Mouse (Mus musculus): ENCODE results near the gene Cpne4.

Cpne4 gene

DNA sequence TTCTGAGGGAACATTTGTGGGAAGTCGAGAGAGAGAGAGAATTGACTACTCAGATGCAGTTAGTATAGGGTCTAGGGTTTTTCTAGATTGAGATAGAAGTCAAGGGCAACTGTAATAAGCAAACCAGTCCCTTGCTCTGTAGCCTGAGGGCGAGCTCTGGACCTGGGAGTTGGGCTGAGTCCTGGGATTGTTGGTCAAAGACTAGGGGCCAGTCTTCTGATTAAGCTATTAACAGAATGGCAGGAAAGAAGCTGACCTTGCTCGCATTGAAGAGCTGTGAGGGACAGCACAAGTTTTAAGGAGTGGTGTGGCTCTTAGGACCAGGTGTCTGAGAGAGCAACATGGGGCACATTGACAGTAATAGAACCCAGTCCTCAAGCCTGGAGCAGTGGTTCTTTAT is 140.0 kb downstream of the Cpne4 start:
- no peak for DNase-seq (ENCODE audit: low spot score)

DNA sequence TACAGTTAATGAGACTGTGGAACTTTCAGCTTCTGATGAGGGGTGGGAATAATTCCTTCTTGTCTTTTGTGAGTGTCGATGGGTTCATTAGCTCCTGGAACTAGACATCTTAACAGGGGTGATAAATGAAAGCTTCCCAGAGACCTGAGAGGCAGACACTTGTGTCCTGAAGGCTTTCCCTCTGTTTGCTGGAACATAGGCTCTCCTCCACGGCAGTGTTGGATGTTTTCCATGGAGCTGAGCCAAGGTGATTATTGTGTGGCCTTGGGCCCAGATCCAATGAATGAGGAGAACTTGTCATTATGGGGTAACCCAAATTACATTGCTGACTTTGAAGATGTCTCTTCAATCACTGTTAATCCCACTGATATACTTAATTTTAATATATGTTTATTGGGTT is 146.1 kb downstream of the Cpne4 start:
- DNase-seq (ENCODE audit: low spot score) = no peak

DNA sequence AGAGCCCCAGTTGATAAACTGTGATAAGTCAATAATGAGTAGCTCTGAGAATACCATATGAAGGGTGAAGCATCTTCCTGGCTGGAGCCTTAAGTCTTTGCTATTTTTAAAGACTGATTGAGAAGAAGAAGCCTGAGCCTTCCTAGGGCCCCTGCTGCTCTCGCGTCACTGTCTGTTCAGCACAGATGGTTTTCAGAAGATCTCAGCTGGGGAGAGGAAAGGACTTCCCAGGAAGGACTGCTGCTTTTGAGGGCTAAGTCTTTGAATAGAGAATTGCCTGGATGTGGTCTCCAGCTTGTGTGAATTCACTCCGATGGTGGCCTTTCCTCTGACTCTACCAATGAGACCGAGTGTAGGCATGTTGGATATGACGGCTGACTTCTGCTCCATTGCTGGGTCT is 163.7 kb downstream of the Cpne4 start:
- no peak for DNase-seq (ENCODE audit: low spot score)

DNA sequence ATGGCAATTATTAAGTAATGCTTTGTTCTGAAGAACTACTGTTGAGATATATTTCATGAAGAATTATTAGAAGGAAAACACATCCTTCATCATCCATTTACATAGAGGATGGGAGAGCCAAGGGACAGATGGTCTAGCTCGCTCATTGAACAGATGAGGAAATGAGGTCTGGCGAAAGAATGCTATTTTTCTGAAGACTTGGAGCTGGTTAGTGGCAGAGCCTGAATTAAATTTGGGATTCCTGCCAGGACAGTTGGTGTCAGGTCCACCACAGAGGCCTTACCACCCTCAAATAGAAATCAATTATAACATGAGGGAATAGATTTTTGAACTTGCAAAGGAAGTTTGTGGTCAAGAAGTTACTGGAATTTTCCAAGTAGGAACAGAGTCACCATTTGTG is 178.2 kb downstream of the Cpne4 start:
- no peak for DNase-seq (ENCODE audit: low spot score)

DNA sequence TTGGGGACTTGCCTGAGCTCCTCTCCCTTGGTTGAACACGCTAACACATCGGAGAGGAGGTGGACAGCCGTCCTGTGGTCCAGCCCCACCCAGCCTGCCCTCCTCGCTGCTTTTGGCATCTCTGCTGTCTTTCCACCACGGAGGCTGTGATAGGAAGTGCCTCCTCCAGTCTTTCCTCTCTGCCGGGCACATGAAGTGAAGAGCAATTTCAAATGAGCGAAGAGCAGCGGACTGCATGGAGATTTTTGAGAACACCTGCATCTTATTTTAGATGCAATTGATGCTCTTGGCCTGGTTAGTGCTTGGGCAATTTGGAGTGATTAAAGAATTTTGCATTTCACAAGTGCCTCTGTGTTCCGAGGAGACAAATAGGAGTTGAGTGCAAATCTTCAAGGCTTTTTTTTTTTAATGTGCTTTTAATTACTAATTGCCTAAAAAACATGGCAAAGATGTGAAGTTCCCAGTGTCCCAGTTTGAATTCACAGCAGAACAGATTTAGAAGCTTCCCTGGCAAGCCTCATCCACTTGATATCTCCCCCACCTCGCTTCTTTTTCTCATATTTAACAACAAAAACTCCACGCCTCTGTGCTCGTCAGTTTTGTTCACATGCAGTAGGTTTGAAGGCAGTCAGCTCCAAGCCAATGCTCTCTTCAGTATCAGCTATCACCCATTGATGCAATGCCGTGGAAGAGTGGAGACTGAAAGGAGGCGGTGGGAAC is 195.7 kb downstream of the Cpne4 start:
- no peak for DNase-seq (ENCODE audit: low spot score)

DNA sequence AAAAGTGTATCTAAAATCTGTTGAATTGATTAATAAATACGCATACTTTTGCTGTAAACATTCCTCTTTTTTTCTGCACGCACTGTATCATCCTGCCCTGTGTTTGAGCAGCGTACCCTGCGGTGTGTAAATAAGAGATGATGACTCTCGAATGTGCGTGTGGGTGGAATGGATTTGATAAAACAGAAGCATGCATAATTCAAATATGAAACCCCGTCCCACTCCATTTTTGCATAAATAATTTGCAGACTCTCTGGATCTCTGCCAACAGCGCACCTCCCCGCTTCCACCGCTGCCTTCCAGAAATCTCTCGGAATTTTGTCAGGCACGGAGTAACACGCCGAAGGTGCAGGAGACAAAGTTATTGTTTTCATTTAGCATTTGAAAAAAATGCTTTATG is 208.4 kb downstream of the Cpne4 start:
- no peak for DNase-seq (ENCODE audit: low spot score)

DNA sequence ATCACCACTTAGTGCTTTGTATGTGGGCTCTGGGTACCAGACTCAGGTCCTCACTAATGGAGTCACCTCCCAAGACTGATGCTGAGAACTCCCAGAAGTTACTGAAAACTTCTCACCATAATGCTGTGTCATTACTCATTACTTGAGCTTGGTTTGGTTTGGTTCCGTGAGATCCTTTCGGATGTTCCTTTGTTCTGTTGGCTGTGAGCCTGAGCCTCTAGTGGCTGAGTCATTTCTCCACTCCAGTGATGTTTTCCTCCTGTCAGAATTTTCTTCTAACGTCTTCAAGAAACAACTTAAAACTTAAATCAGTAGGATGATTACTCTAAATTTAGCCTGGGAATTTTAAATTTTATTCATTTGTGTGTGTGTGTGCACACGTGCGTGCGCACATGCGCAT is 212.9 kb downstream of the Cpne4 start:
- DNase-seq (ENCODE audit: low spot score) = no peak

DNA sequence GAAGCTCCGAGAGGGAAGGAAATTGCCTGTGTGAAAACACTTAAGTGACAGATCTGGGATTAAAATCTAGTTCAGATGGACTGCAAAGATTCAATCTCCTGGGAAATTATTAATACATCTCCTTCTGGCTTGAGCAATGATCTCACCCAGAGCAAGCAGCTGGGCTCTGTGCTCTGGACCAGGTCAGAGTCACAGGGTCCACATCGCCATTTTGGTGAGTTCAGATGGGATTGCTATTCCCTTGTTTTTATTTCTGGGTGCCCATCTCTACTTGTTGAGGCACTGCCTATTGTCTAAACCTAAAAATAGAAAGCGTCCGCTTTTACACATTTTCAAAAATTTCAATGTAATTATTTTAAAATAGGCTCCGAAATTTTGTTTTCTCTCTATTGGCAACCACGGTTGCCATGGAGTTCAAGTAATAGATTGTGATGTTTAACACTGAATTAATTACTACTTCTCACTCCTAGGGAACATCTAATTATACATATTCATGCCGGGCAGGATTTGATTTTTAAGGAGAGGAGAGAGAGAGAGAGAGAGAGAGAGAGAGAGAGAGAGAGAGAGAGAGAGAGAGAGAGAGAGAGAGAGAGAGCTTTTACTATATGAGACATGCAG is 229.2 kb downstream of the Cpne4 start:
- no peak for DNase-seq (ENCODE audit: low spot score)

DNA sequence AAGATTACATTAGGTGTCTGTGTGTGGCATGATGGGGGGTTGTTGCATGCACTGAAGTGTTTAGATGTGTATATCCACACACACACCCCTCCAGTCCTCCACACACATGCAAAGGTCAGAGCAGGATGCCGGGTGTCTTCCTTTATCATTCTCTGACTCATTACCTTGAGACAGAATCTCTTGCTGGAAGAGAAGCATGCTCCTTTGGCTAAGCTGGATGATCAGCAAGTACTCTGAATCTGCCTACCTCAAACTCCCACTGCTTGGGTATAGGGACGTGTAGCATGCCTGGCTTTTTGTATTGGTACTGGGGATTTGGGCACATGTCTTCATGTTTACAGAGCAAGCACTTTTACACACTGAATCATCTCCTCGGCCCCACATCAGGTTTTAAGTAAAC is 230.0 kb downstream of the Cpne4 start:
- DNase-seq (ENCODE audit: low spot score) = no peak

DNA sequence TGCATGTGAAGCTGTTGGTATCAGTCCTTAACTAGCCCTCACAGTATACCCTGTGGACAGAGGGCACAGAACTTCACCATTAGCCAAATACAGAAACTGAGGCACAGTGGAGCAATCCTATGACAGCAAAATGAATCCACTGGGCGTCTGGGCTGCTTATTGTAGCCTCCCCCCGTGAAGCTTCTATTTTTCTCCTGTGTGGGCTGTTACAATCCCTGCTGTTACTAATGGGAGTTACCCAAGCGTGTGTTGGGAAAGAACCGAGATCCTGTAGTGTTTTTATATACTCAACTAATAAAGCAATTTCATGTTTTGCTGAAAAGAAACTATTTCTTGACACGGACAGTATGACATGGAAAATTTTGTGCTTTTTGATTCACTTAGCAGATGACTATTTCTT is 230.7 kb downstream of the Cpne4 start:
- DNase-seq (ENCODE audit: low spot score) = no peak

DNA sequence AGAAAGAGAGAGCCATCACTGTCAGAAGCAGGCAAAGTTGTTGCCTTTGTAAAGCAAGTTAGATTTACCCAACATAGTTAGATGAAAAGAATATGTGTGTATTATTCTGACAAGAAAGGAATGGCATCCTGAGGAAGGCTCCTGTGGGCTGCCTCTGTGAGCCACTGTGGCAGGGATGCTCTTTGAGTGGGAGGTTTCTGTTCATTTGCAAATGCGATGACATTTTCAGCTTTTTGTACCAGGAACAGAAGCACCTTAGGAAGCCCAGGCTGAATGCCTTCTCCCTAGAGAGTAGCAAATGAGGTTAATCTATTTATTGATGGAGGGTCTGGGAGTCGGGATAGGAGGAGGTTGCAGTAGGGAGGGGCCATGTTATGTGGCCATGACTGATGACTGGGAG is 249.5 kb downstream of the Cpne4 start:
- no peak for DNase-seq (ENCODE audit: low spot score)

DNA sequence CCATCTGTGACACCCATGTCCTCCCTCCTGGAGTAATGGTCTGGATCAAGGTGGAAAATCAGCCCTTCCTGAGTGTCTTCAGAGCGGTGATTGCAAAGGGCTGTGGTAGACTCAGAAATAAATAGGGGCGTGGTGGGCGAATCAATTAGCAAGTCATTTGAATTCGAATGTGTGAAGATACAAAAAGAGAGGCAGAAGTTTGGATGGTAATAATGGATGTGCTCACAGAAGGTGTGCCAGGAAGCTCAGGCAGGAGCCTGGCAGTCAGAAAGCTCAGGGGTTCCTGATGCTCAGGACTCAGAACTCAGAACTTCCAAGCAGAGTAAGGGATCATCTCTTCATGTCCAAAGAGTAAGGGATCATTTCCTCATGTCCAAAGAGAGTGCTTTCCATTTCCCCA is 257.7 kb downstream of the Cpne4 start:
- no peak for DNase-seq (ENCODE audit: low spot score)

DNA sequence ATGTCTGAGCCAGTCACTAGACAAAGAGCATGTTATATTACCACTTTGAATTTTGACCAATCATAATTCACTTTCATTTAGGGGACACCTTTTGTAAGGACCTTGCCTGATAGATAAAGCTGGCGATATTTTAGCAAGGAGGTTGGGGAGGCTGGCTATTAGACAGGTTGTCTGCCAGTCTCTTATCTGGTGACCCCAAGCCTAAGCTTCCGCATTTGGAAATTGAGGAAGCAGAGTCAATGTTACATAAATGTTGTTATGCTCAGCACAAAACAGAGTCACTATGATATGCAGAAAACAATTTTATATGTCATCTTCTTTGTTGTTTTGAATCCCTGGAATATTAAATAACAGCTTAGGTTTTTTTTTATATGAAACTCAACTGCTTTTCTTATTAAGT is 267.6 kb downstream of the Cpne4 start:
- no peak for DNase-seq (ENCODE audit: low spot score)

DNA sequence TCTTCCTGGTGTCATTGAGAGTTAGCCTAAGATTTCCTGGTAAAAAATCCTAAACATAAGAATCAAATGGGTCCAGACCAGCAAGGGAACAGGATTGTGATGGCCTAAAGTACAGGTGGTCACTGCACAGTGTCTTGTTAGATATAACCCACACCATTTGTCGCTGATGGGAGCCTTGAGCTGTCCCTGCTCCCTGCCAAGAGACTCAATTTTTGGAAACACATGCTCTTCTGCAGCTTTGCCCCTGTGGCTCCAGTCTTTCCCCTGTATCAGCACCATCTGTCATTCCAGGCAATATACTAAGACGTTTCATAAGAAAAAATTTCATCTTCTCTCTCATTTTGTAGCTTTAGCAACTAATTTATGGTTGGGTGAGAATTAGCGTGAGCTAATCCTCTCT is 281.6 kb downstream of the Cpne4 start:
- no peak for DNase-seq (ENCODE audit: low spot score)

DNA sequence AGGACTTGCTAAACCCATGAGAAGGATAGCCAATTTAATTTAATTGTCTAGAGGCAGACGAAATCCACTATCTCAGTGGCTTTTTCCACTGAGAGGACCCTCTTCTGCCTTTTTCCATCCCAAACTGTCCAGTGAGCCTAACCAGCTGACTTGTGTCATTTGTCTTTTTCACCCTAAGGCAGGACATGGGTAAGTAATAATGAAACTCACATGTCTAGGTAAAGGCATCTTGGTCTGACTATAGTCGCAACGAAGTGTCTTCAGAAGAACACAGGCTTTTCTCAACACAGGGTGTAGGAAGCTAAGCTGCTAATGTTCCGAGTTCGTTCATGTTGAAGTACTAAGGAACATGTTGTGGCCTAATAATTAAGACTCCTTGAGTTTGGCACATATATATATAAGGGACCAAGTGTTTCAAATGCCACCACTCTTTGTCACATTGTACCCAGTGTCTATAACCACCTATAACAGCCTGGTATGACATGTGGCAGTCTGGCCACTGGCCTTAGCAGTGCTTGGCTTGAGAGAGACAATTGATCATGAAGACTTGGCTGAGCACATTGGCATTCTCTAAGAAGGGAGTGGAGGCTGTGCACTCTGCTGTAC is 286.0 kb downstream of the Cpne4 start:
- DNase-seq (ENCODE audit: low spot score) = no peak

DNA sequence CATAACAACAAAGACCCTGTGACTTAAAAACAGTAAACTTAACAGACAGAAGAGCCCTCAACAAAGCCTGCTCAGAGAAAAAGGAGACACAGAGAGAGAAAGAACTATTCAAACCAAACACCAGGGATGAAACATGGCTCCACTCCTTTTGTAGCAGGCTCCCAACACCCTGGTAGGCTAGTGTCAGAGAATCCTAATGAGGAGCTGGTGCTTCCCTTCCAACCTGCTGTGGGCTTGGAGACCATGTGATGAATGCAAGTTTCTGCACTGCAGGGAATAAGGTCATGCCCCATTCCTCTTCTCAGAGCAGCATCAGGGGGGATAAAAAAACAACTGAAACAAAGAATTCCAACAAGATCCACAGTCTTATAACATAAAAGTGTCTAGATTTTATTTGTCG is 290.8 kb downstream of the Cpne4 start:
- no peak for DNase-seq (ENCODE audit: low spot score)

DNA sequence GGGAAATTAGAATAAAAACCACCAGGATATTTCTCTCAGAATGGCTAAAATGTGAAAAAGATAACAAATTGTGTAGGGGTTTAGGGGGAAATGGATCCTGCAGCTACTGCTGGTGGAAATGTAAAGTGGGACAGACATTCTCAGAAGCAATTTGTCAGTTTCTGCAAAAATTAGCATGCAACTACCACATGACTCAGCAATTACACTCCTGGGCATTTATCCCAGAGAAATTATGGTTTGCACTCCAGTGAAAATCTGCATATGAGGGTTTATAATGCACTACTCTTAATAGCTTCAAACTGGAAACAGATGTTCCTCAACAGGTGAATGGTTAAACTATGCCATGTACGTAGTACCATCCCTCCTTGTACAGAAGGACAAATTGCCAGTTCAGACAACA is 294.2 kb downstream of the Cpne4 start:
- DNase-seq (ENCODE audit: low spot score) = no peak

DNA sequence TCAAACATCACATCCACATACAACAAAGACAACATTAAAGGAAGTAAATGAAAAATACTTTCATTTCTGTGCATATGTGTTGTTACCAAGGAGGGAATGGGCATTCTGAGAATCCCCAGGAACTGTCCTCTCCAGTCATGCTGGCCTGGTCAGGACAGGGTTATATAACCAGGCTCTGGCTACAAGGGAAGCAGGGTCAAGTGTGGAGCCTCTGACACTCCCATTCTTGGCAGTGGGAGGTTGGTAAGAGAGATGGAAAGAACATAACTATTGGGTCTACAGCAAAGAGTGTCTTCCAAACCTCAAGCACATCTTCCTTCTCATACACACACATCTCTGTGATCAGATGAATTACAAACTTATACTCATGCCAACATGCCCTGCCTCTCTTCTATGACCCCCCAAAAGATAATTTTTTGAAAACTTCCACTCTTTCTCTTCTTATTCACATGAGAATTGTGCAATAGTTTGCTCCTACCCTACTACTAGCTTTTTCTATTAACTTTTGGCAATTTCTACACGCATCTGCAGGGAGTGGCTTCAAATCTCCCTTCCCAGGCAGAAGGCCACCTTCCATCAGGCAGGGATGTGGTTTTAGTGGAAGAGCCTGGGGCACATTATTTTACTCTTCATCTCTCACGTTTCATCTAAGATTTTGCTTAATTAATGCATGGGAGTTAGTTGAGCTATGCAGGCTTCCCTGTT is 298.3 kb downstream of the Cpne4 start:
- DNase-seq (ENCODE audit: low spot score) = no peak

DNA sequence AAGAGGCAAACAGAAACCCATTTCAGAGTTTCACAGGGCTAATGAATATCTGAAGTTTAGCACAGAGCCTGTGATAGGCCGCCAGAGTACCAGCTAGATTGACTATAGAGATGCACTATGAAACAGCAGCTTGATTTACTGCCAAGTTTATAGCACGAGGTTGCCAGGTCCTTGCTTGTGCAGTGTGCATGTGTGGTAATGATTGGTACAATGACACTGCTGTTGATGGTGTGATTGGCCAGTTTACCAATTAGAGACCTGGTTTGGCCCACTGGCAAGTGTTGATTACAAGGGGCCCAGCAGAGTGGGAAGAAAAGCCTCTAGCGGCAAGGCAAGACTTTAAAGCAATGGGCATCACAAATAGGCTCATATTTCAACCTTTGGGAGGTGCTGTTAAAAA is 306.6 kb downstream of the Cpne4 start:
- DNase-seq (ENCODE audit: low spot score) = no peak

DNA sequence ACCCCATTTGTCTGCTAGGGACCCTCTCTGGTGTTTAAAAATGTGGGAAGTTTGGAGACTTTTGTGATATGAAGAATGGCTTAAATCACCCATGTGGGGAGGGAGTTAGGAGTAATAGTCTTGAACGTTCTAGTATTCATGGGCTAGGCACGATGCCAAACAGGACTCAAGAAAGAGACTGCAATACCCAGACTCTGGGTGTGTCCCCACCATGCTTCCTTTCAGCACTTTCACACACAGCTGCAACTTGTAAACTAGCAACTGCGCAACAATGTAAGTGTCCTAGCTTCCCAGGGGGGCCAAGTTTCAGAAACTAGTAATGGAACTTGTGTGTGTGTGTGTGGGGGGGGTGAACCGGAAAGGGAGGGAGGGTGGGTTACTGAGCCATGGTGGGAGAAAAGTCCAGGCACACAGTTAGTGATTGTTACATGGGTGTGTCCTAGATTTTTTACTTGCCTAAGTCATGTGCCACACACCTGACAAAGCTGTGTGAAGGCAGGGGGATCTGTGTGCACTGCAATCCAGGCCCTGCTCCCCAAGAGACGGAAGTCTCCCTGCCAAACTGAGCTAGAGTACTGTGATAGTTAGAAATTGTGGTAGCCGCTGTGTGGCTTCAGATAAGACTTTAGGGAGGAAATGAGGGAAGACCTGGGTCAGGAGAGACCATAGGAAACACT is 307.3 kb downstream of the Cpne4 start:
- DNase-seq (ENCODE audit: low spot score) = no peak

DNA sequence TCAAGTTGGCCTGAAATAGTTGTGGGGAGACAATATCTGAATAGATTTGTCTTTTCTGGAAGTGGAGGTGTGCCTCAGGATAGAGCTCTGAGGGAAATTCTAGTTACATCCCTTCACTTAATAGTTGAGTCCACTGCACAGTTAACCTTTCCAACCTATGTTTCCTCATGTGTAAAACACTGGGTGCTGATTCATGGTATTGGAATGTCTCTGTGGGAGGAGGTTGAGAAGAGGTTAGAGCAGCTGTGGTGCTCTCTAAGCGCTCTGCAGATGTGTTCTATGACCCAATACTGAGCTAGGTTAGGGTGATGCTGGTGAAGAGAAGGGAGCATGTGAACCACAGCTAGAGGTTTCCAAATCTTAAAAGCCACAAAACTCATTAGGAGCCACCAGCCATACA is 318.7 kb downstream of the Cpne4 start:
- no peak for DNase-seq (ENCODE audit: low spot score)

DNA sequence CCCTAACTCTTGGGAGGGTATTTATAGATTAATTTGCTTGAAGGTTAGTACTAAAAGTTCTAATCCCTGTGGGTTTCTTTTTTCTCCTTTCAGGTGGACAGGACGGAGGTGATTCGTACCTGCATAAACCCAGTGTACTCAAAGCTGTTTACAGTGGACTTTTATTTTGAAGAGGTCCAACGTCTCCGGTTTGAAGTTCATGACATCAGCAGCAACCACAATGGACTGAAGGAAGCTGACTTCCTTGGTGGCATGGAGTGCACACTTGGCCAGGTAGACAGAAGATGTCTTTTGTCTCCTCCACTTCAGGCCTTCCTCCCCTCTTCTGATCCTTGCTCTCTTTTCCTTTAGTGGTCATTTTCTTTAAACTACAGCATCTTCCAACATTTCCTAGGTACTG is 325.5 kb downstream of the Cpne4 start:
- no peak for DNase-seq (ENCODE audit: low spot score)

DNA sequence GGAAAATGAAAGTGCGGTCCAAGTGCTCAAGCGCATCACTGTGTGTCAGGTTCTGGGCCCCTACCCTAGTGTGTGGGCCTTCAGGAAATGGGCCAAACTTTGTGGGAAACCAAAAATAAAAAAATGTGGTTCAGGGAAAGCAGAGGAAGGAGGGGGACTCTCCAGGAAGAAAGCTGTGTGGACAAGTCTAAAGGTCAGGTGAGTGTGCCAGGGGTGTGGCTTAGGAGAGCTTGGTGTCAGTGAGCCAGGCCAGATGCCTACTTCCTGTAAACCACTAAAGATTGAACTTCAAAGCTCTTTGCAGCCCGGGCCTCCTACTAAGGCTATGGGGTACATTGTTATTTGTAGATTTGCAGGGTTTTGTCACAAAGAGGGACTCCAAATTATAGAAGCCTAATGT is 327.1 kb downstream of the Cpne4 start:
- no peak for DNase-seq (ENCODE audit: low spot score)

All from c-Kit-positive CD71-positive TER-119-positive erythroid progenitor cells, embryonic 14.5 days (primary cell).